Comparison of ENCODE assay signal across 9 mouse cellular contexts in the genomic region with DNA sequence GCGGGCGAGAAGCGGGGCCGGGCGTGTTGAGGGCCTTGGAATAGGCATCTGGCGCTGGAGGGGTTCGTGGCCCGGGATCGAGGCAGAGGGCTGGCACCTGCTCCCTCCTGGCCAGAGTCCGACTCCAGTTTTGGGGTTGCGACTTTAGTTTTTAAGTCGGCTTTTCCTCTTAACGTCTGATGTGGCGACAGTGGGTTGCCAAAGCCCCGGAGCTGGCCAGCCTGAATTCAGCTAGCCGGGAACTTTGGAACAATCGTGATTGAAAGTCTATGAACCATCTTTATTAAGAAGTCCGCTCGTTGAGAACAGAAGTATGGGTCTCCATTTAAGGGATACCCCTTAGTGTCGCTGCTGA. TPM values are rescaled to one million over a fixed set of nuclear protein-coding genes. Genes with fewer than 3 reads are reported as not detected.
DNase-seq lines count a peak whose midpoint lies in the region; ATAC-seq and TF ChIP-seq lines count a peak whose summit lies in the region.
"Had no signal": no experiment of that assay in that cellular context is flagged by ENCODE, and none has a peak within 500 bp of the region (broad histone marks: within the 10 kb centered on the region; RNA-seq: fewer than 3 reads in every experiment).

No protein-coding gene starts in this region.

- H3K4me3 ChIP-seq in cerebellum, adult 2 months (replicated peaks; ENCODE audit: insufficient read depth, low read depth, low read length): peak overlapping the region; percentile 69
- peak overlapping the region; percentile 64 for H3K4me3 ChIP-seq in neural tube, embryonic 11.5 days (ENCODE audit: low read depth, low read length)
- H3K4me3 ChIP-seq in limb, embryonic 15.5 days: peak overlapping the region; percentile 95
- H3K4me3 ChIP-seq in stomach, embryonic 16.5 days (replicated peaks; ENCODE audit: low read length): peak overlapping the region; percentile 95

- H3K9me3 ChIP-seq in neural tube, embryonic 11.5 days (ENCODE audit: control insufficient read depth, low read length): no peaks in the 10 kb centered on the region
- no peaks in the 10 kb centered on the region for H3K9me3 ChIP-seq in limb, embryonic 15.5 days
- H3K9me3 ChIP-seq in stomach, embryonic 16.5 days (replicated peaks; ENCODE audit: control insufficient read depth, low read length): no peaks in the 10 kb centered on the region

- no peak for DNase-seq in cerebellum, adult 2 months
- DNase-seq in cerebellum, postnatal 14 days: no peak
- DNase-seq in neural tube, embryonic 11.5 days (ENCODE audit: low spot score): no peak
- no peak for DNase-seq in neural tube, embryonic 10.5 days (ENCODE audit: extremely low spot score, low spot score)
- no peak for DNase-seq in embryo, embryonic 9.5 days (ENCODE audit: extremely low spot score)
- DNase-seq in cerebellum, postnatal 25 days: no peak

- TF ChIP-seq CTCF in cerebellum, adult 2 months (IDR thresholded peaks at IDR 0.05; ENCODE audit: borderline replicate concordance, insufficient read depth, low read depth, low read length): no peak

- H3K9ac ChIP-seq in neural tube, embryonic 11.5 days (ENCODE audit: low read length): peak overlapping the region; percentile 57
- peak overlapping the region; percentile 53 for H3K9ac ChIP-seq in limb, embryonic 15.5 days
- H3K9ac ChIP-seq in stomach, embryonic 16.5 days (ENCODE audit: low read length): peak overlapping the region; percentile 82

- no peaks in the 10 kb centered on the region for H3K36me3 ChIP-seq in neural tube, embryonic 11.5 days (ENCODE audit: control insufficient read depth, insufficient read depth, low read length)
- H3K36me3 ChIP-seq in limb, embryonic 15.5 days: peaks cover 25% of the 10 kb centered on the region
- no peaks in the 10 kb centered on the region for H3K36me3 ChIP-seq in stomach, embryonic 16.5 days (ENCODE audit: control insufficient read depth, insufficient read depth, low read length)

- peak overlapping the region; percentile 38 for H3K27ac ChIP-seq in cerebellum, adult 2 months (ENCODE audit: insufficient read depth, low read length)
- H3K27ac ChIP-seq in neural tube, embryonic 11.5 days (ENCODE audit: low read depth, low read length): peak overlapping the region; percentile 40; the same call in 1 of the 2 replicates
- H3K27ac ChIP-seq in limb, embryonic 15.5 days: peak overlapping the region; percentile 30; the same call in 1 of the 2 replicates
- peak overlapping the region; percentile 33; the same call in 1 of the 2 replicates for H3K27ac ChIP-seq in stomach, embryonic 16.5 days (ENCODE audit: low read length)

- under 1% methylated on average over 20 of the region's 20 CpGs for WGBS in cerebellum, adult 2 months
- WGBS in neural tube, embryonic 11.5 days: 2% methylated on average over 20 of the region's 20 CpGs
- 1% methylated on average over 20 of the region's 20 CpGs for WGBS in limb, embryonic 15.5 days
- WGBS in stomach, embryonic 16.5 days: 1% methylated on average over 20 of the region's 20 CpGs

- H3K4me2 ChIP-seq in neural tube, embryonic 11.5 days (ENCODE audit: low read depth): peak overlapping the region; percentile 81
- H3K4me2 ChIP-seq in limb, embryonic 15.5 days: peak overlapping the region; percentile 92
- H3K4me2 ChIP-seq in stomach, embryonic 16.5 days (ENCODE audit: low read depth, low read length): peak overlapping the region; percentile 83

- H3K4me1 ChIP-seq in cerebellum, adult 2 months (ENCODE audit: control insufficient read depth, insufficient read depth, low read length): no peaks in the 10 kb centered on the region
- peaks cover 2% of the 10 kb centered on the region; the same call in 1 of the 2 replicates for H3K4me1 ChIP-seq in neural tube, embryonic 11.5 days (ENCODE audit: control insufficient read depth, insufficient read depth, low read length)
- H3K4me1 ChIP-seq in limb, embryonic 15.5 days: peaks cover 18% of the 10 kb centered on the region
- peaks cover 18% of the 10 kb centered on the region for H3K4me1 ChIP-seq in stomach, embryonic 16.5 days (ENCODE audit: control insufficient read depth, insufficient read depth, low read length)

- TF ChIP-seq POLR2A in cerebellum, adult 2 months (IDR thresholded peaks at IDR 0.05; ENCODE audit: borderline replicate concordance, insufficient read depth, low read length): no peak

- H3K27me3 ChIP-seq in cerebellum, adult 2 months (ENCODE audit: control insufficient read depth, insufficient read depth, low read length): no peaks in the 10 kb centered on the region
- H3K27me3 ChIP-seq in neural tube, embryonic 11.5 days (ENCODE audit: control insufficient read depth, insufficient read depth, low read length): no peaks in the 10 kb centered on the region
- H3K27me3 ChIP-seq in limb, embryonic 15.5 days: peaks cover 10% of the 10 kb centered on the region
- H3K27me3 ChIP-seq in stomach, embryonic 16.5 days (ENCODE audit: control insufficient read depth, insufficient read depth, low read length): no peaks in the 10 kb centered on the region

- no peak for ATAC-seq in neural tube, embryonic 11.5 days (ENCODE audit: insufficient read depth, low FRiP score, low TSS enrichment)
- ATAC-seq in limb, embryonic 15.5 days (ENCODE audit: insufficient number of reproducible peaks, low FRiP score, low TSS enrichment, low read depth): no peak
- no peak for ATAC-seq in stomach, embryonic 16.5 days (ENCODE audit: insufficient read depth, low FRiP score)

RNA-seq across cellular contexts. Expression of a gene that starts 0.6 kb away (rescaled TPM):
- 31.1 and 33.4 TPM in 2 replicates for polyA plus RNA-seq in cerebellum, adult 2 months (2012; rRNA removed)
- 16.2 and 19.0 TPM in 2 replicates for polyA plus RNA-seq in neural tube, embryonic 11.5 days (2014; fragmentation: Nextera tagmentation; extraction: Ambion mirVana)
- 19.0 and 19.6 TPM in 2 replicates for polyA plus RNA-seq in limb, embryonic 15.5 days (2015; fragmentation: Nextera tagmentation; extraction: Ambion mirVana)
- 29.9 and 36.5 TPM in 2 replicates for polyA plus RNA-seq in stomach, embryonic 16.5 days (2015; fragmentation: Nextera tagmentation; extraction: Ambion mirVana)

RNA-seq across cellular contexts. Expression of a gene that starts 10.8 kb away (rescaled TPM):
- 195 and 209 TPM in 2 replicates for polyA plus RNA-seq in cerebellum, adult 2 months (2012; rRNA removed)
- 32.9 and 34.5 TPM in 2 replicates for polyA plus RNA-seq in neural tube, embryonic 11.5 days (2014; fragmentation: Nextera tagmentation; extraction: Ambion mirVana)
- 37.7 and 43.3 TPM in 2 replicates for polyA plus RNA-seq in limb, embryonic 15.5 days (2015; fragmentation: Nextera tagmentation; extraction: Ambion mirVana)
- 50.9 and 53.1 TPM in 2 replicates for polyA plus RNA-seq in stomach, embryonic 16.5 days (2015; fragmentation: Nextera tagmentation; extraction: Ambion mirVana)

RNA-seq across cellular contexts. Expression of a gene that starts 15.0 kb away (rescaled TPM):
- polyA plus RNA-seq in cerebellum, adult 2 months (2012; rRNA removed): 0.11 and 0.27 TPM in 2 replicates
- polyA plus RNA-seq in neural tube, embryonic 11.5 days (2014; fragmentation: Nextera tagmentation; extraction: Ambion mirVana): 0.24 TPM in 1 of 2 replicates, not detected in the other
- polyA plus RNA-seq in limb, embryonic 15.5 days (2015; fragmentation: Nextera tagmentation; extraction: Ambion mirVana): 0.29 and 0.58 TPM in 2 replicates
- 3.7 and 4.2 TPM in 2 replicates for polyA plus RNA-seq in stomach, embryonic 16.5 days (2015; fragmentation: Nextera tagmentation; extraction: Ambion mirVana)
- polyA plus RNA-seq: brain, embryonic 14.5 days had no signal

RNA-seq across cellular contexts. Expression of a gene that starts 35.4 kb away (rescaled TPM):
- polyA plus RNA-seq in cerebellum, adult 2 months (2012; rRNA removed): 36.4 and 39.0 TPM in 2 replicates
- polyA plus RNA-seq in neural tube, embryonic 11.5 days (2014; fragmentation: Nextera tagmentation; extraction: Ambion mirVana): 82.3 and 88.8 TPM in 2 replicates
- polyA plus RNA-seq in limb, embryonic 15.5 days (2015; fragmentation: Nextera tagmentation; extraction: Ambion mirVana): 47.7 and 49.6 TPM in 2 replicates
- 44.1 and 47.9 TPM in 2 replicates for polyA plus RNA-seq in stomach, embryonic 16.5 days (2015; fragmentation: Nextera tagmentation; extraction: Ambion mirVana)

RNA-seq across cellular contexts. Expression of a gene that starts 35.7 kb away (rescaled TPM):
- 124 and 138 TPM in 2 replicates for polyA plus RNA-seq in cerebellum, adult 2 months (2012; rRNA removed)
- 45.2 and 49.6 TPM in 2 replicates for polyA plus RNA-seq in neural tube, embryonic 11.5 days (2014; fragmentation: Nextera tagmentation; extraction: Ambion mirVana)
- polyA plus RNA-seq in limb, embryonic 15.5 days (2015; fragmentation: Nextera tagmentation; extraction: Ambion mirVana): 41.7 and 43.7 TPM in 2 replicates
- polyA plus RNA-seq in stomach, embryonic 16.5 days (2015; fragmentation: Nextera tagmentation; extraction: Ambion mirVana): 31.5 and 32.7 TPM in 2 replicates
